Mouse (Mus musculus) granulocyte monocyte progenitor cell, adult 5-6 weeks (primary cell): ENCODE results near the gene Krt28. TPM values are rescaled to one million over a fixed set of nuclear protein-coding genes. Genes with fewer than 3 reads are reported as not detected.

ENCODE experiments used
- ATAC-seq: replicated peaks from 2 replicates; pipeline ENCODE4 v1.8.0; 2016; ENCODE audit warnings: mild to moderate bottlenecking, moderate TSS enrichment, inconsistent platforms; ENCODE audit not compliant: poor library complexity, severe bottlenecking
- total RNA-seq, 2 experiments: library from RNA; stranded (forward) in 1 of 2; stranded (reverse) in 1 of 2; fragments of 200-712, 200-1000 nt in 1 of 2; fragments of >200 nt in 1 of 2; fragmentation: Nextera tagmentation in 1 of 2; gene quantifications; 2 replicates each; pipeline ENCODE4 v1.2.3; 2014 to 2017

Gene Krt28
- total RNA-seq, 2 experiments from 2014 or later, result not detected

DNA sequence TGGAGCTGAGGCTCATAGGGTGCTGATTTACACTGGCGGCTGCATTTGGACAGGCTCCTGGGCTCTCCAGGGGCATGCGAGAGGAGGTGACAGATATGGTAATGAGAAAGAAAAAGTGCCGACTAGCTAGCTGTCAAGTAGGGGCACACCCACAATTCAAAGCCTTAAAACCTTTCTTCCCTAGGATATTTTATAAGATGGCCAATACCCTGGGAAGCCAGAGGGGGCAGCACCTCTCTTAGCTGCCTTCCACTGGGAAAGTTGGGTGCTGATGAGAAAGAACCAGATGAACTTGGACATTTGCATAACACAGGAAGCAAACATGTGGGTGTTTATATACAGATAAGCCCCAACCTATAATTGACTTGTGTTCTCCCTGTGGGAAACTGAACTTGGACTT lies 5.5 kb downstream of the Krt28 start:
- no peak for ATAC-seq

DNA sequence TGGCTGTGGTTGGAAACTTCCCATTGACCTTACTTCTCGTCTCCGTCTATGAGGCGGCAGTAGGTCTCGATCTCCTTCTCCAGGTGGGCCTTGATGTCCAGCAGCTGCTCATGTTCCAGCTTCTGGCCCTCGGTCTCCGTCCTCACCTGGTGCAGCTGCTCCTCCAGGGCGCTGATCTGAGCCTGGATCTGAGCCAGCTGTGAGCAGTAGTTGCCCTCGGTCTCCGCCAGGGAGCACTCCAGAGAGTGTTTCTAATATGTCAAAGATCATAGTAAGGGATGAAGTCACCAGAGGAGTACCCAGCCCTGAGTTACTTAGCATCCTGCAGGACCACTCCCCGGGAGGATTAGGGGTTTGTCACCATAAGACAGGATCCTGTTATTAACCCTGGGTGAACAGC lies 7.9 kb downstream of the Krt28 start:
- 0 out of 2 replicates have a peak, but pooled peaks have one; percentile 25 for ATAC-seq

DNA sequence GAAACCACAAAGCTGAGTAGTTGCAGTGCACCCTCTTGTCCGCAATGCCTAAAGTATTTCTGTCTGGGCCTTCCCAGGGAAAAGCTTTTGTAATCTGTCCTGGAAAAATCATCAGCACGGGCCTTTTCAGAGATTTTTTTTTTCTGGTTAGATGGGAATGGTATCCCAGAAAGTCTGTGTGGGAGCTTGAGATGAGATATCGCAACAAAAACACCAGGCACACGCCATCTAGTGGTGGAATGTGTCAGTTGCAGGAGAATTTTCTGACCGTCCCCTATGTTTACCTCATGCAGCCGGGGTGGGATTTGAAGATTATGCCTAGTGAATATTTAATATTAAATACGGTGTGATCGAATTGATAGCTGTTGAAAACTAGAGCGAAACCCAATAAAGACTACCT lies 10.3 kb downstream of the Krt28 start:
- ATAC-seq, result peak; percentile 44; the same call in 1 of the 2 replicates

DNA sequence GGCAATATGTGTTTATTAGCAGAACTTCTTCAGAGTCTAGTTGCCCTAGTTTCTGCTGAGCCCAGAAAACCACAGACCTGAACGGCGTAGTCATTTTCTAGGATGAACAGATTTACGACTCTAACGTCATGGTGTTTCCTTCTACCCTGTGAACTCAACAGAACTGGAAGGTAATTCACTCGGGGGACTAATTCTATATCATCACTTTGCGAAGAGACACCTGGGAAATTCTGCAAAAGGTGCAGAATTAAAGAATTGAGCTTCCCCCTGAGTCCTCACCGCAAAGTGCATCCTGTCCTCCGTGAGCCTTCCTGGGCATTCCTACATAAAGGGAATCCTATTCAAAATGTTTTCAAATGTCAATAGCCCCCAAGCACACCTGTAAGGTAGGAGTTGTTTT lies 13.3 kb downstream of the Krt28 start:
- no peak for ATAC-seq

DNA sequence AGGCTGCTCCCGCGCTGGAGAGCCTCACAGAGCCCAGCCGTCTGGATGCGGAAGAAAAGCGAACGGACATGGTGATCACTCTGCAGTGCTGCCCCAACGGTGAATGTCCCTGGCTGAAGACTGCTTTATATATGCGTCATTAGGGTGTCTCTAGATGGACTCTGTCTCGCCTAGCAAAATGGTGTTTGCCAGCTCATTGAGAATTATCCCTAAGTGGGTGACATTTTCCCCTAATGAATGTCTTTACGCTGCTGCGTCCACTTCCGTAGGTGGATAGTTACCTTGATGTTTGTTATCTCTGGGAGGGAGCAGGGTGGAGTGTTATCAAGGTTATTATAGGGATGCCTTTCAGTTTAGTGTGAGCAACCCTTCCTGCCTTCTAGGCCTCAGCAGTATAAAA lies 23.7 kb downstream of the Krt28 start, which contains the start of gene Krt27:
TSS of gene Krt27 (minus strand) at position 101 of the 400 bp plus-strand sequence.
- no peak for ATAC-seq

DNA sequence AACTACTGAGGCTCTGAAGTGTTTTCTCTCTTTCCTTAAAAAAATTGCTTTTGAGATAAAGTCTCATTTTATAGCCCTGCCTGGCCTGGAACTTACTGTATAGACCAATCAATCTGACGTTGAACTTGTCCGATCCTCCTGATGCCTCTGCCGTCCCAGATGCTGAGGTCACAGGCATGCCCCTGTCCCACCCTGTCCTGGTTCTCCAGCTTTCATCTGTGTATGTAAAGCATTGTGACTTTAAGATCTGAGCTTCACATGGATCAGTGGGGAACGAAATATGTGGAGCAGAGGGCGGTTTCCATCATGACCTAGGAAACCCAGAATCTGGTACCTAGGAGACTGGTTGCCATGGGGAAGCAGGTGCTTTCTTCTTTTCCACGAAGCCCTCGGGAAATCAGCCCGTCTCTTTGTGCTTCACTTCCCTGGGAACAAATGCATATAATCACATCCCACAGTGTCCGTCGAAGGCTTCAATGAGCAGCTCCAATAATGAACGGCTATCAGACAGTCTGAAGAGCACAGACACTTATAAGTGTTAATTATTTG lies 35.3 kb downstream of the Krt28 start:
- no peak for ATAC-seq

DNA sequence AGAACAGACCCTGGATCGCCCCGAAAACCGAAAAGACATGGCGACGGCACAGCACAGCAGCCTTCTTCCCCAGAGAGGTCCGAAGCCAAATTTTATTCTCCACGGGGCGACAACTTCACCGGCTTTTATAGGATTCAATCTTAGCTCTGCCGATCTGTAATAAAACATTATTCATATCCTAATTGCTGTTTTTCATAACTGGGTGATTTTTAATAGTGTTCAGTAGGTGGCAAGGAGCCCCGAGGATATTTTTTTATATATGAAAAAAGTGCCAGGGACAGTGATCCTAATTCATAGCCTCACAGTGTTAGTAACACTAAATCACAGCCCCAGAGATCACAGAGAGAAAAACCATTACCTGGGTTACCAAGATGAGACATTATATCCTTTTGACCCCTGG lies 36.8 kb downstream of the Krt28 start, which contains the start of gene Krt26:
TSS of gene Krt26 (minus strand) at position 101 of the 400 bp plus-strand sequence.
- no peak for ATAC-seq

DNA sequence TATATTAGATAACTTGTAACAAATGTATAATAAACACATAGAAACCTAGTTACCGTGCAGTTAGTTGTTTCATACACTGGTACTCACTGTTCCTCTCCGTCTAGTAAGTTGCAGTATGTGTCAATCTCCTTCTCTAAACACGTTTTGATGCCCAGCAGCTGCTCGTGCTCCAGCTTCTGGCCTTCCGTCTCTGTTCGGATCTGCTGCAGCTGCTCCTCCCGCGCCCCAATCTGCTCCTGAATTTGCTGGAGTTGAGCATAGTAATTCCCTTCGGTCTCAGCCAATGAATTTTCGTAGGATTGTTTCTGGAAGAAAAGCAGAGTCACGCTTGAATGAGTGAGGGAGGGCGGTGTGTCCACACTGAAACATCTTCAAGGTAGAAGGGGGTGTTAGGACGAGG lies 41.3 kb downstream of the Krt28 start:
- no peak for ATAC-seq

DNA sequence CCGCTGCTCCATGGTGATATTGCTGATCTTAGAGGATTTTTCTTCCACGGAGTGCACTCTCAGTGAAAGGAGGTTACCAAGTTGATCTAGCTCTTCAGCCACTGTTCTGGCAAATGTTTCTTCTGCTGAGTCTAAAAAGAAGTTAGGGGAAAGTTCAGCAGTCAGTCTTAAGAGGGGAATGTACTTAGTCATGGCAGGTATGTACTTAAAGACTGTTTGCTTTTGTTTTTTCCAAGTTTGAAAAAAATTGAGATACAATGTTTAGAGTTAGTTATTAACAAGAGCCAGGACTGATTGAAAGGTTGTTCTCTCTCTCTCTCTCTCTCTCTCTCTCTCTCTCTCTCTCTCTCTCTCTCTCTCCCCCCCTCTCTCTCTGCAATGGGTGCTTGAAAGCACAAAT lies 45.0 kb downstream of the Krt28 start:
- ATAC-seq, result no peak

DNA sequence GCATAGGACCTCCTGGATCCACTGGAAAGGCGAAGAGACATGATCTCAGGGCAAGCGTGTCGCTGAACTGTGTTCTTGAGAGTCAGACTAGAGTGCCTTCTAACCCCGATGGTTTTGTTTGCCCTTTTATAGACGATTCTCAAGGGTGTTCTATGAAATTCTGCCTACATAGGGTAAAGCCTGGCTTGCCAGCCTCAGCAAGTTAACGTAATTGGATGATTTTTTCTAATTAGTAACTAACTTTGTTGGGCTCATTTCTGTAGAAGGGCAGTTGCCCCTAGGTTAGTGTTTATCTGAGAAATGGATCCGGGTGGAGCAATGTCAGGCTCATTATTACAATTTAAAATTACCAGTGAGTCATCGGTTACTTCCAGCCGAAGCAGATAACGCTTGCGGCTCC lies 51.9 kb downstream of the Krt28 start, which contains the start of gene Krt25:
TSS of gene Krt25 (minus strand) at position 101 of the 400 bp plus-strand sequence.
- ATAC-seq, result no peak

DNA sequence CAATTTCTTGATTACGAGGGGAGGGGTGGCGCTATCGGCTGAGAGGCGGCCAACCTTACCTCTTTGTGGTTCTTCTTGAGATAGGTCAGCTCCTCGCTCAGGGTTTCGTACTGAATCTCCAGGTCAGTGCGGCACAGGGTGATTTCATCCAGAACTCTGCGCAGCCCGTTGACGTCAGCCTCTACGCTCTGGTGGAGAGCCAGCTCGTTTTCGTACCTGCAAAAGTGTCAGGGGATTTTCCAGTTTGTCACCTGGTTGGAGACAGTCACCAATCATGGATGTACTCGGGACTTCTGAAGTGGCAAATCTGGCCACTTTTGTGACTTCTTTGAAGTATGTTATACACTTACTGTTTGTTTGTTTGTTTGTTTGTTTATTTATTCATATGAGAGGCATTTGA lies 53.6 kb downstream of the Krt28 start:
- ATAC-seq, result no peak

DNA sequence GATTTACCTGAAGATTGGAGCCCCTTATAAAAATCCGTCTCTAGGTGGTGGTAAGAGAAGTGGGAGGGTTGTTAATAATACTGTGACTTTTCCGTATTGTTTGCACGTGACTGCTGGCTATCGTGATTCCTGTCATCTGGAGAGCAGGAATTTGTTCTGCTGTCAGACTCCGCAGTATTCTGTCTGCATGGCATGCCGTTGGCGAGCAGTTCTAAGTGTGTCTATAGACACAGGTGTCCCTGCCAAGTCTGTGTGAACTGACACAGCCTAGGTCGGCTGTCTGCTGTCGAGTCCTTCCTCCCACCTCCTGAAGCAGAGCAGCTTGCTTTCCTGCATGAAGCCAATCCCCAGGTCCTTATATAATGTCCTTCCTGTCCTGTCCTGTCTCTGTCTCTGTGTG lies 55.6 kb downstream of the Krt28 start:
- ATAC-seq, result no peak

DNA sequence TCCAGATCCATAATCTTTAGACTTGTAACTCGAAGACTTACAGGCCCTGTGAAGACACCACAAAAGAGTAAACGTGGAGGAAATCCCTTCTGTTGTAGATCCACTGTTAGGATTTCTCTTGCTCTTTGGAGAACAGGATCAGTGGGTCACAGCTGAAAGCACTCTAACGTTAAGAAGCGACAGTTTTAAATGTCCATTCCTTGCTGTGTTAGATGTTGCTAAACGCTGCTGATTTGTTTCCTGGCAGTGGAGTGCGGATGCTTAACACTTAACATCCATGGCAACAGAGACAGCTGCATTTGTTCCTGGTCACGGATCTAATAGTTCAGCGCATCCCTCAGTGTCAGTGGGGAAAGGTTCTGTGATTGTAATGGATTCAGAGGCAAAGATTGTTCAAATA lies 58.2 kb downstream of the Krt28 start:
- ATAC-seq, result no peak

Other genes starting within 250 kb of the Krt28 start
- not detected in 2 replicates for gene Ccr7, start 219.8 kb downstream of the Krt28 start, total RNA-seq (2014; fragmentation: Nextera tagmentation)
- 0.34 TPM in 1 of 2 replicates, not detected in the other for gene Ccr7, start 219.8 kb downstream of the Krt28 start, total RNA-seq (2017)
- 91.7 and 118 TPM in 2 replicates for gene Smarce1, start 143.9 kb downstream of the Krt28 start, total RNA-seq (2014; fragmentation: Nextera tagmentation)
- gene Smarce1, start 143.9 kb downstream of the Krt28 start, total RNA-seq (2017), result 256 and 293 TPM in 2 replicates
- not detected in 2 replicates for gene Krt222, start 130.8 kb downstream of the Krt28 start, total RNA-seq (2014; fragmentation: Nextera tagmentation)
- not detected in 2 replicates for gene Krt222, start 130.8 kb downstream of the Krt28 start, total RNA-seq (2017)
- not detected in 2 replicates for gene Krt24, start 89.6 kb downstream of the Krt28 start, total RNA-seq (2014; fragmentation: Nextera tagmentation)
- not detected in 2 replicates for gene Krt24, start 89.6 kb downstream of the Krt28 start, total RNA-seq (2017)
- not detected in 2 replicates for gene Krt25, start 52.0 kb downstream of the Krt28 start, total RNA-seq (2014; fragmentation: Nextera tagmentation)
- gene Krt25, start 52.0 kb downstream of the Krt28 start, total RNA-seq (2017), result not detected in 2 replicates
- not detected in 2 replicates for gene Krt26, start 36.9 kb downstream of the Krt28 start, total RNA-seq (2014; fragmentation: Nextera tagmentation)
- not detected in 2 replicates for gene Krt26, start 36.9 kb downstream of the Krt28 start, total RNA-seq (2017)
- not detected in 2 replicates for gene Krt27, start 23.8 kb downstream of the Krt28 start, total RNA-seq (2014; fragmentation: Nextera tagmentation)
- gene Krt27, start 23.8 kb downstream of the Krt28 start, total RNA-seq (2017), result not detected in 2 replicates
- 1.7 and 7.5 TPM in 2 replicates for gene Krt10, start 14.5 kb upstream of the Krt28 start, total RNA-seq (2014; fragmentation: Nextera tagmentation)
- gene Krt10, start 14.5 kb upstream of the Krt28 start, total RNA-seq (2017), result 0.39 TPM in 1 of 2 replicates, not detected in the other
- not detected in 2 replicates for gene Krt12, start 47.4 kb upstream of the Krt28 start, total RNA-seq (2014; fragmentation: Nextera tagmentation)
- not detected in 2 replicates for gene Krt12, start 47.4 kb upstream of the Krt28 start, total RNA-seq (2017)
- gene Krt20, start 63.2 kb upstream of the Krt28 start, total RNA-seq (2014; fragmentation: Nextera tagmentation), result not detected in 2 replicates
- gene Krt20, start 63.2 kb upstream of the Krt28 start, total RNA-seq (2017), result not detected in 2 replicates
- gene Krt23, start 118.2 kb upstream of the Krt28 start, total RNA-seq (2014; fragmentation: Nextera tagmentation), result not detected in 2 replicates
- not detected in 2 replicates for gene Krt23, start 118.2 kb upstream of the Krt28 start, total RNA-seq (2017)
- not detected in 2 replicates for gene Krt39, start 146.4 kb upstream of the Krt28 start, total RNA-seq (2014; fragmentation: Nextera tagmentation)
- not detected in 2 replicates for gene Krt39, start 146.4 kb upstream of the Krt28 start, total RNA-seq (2017)
- not detected in 2 replicates for gene Krt40, start 168.3 kb upstream of the Krt28 start, total RNA-seq (2014; fragmentation: Nextera tagmentation)
- not detected in 2 replicates for gene Krt40, start 168.3 kb upstream of the Krt28 start, total RNA-seq (2017)
- not detected in 2 replicates for gene Krtap3-3, start 176.0 kb upstream of the Krt28 start, total RNA-seq (2014; fragmentation: Nextera tagmentation)
- not detected in 2 replicates for gene Krtap3-3, start 176.0 kb upstream of the Krt28 start, total RNA-seq (2017)
- gene Krtap3-2, start 181.9 kb upstream of the Krt28 start, total RNA-seq (2014; fragmentation: Nextera tagmentation), result not detected in 2 replicates
- gene Krtap3-2, start 181.9 kb upstream of the Krt28 start, total RNA-seq (2017), result not detected in 2 replicates
- gene Gm11939, start 184.6 kb upstream of the Krt28 start, total RNA-seq (2014; fragmentation: Nextera tagmentation), result not detected in 2 replicates
- not detected in 2 replicates for gene Gm11939, start 184.6 kb upstream of the Krt28 start, total RNA-seq (2017)
- gene Krtap3-1, start 191.7 kb upstream of the Krt28 start, total RNA-seq (2014; fragmentation: Nextera tagmentation), result not detected in 2 replicates
- not detected in 2 replicates for gene Krtap3-1, start 191.7 kb upstream of the Krt28 start, total RNA-seq (2017)
- gene Krtap1-5, start 206.1 kb upstream of the Krt28 start, total RNA-seq (2014; fragmentation: Nextera tagmentation), result not detected in 2 replicates
- not detected in 2 replicates for gene Krtap1-5, start 206.1 kb upstream of the Krt28 start, total RNA-seq (2017)
- gene Krtap1-4, start 208.8 kb upstream of the Krt28 start, total RNA-seq (2014; fragmentation: Nextera tagmentation), result not detected in 2 replicates
- not detected in 2 replicates for gene Krtap1-4, start 208.8 kb upstream of the Krt28 start, total RNA-seq (2017)
- not detected in 2 replicates for gene Krtap1-3, start 216.4 kb upstream of the Krt28 start, total RNA-seq (2014; fragmentation: Nextera tagmentation)
- not detected in 2 replicates for gene Krtap1-3, start 216.4 kb upstream of the Krt28 start, total RNA-seq (2017)
- gene Krtap9-3, start 223.2 kb upstream of the Krt28 start, total RNA-seq (2014; fragmentation: Nextera tagmentation), result not detected in 2 replicates
- gene Krtap9-3, start 223.2 kb upstream of the Krt28 start, total RNA-seq (2017), result not detected in 2 replicates
- gene Gm11938, start 228.4 kb upstream of the Krt28 start, total RNA-seq (2014; fragmentation: Nextera tagmentation), result not detected in 2 replicates
- not detected in 2 replicates for gene Gm11938, start 228.4 kb upstream of the Krt28 start, total RNA-seq (2017)
- gene Gm11937, start 235.3 kb upstream of the Krt28 start, total RNA-seq (2014; fragmentation: Nextera tagmentation), result not detected in 2 replicates
- gene Gm11937, start 235.3 kb upstream of the Krt28 start, total RNA-seq (2017), result not detected in 2 replicates
- not detected in 2 replicates for gene Krtap2-4, start 239.9 kb upstream of the Krt28 start, total RNA-seq (2014; fragmentation: Nextera tagmentation)
- not detected in 2 replicates for gene Krtap2-4, start 239.9 kb upstream of the Krt28 start, total RNA-seq (2017)
- gene Gm11562, start 245.5 kb upstream of the Krt28 start, total RNA-seq (2014; fragmentation: Nextera tagmentation), result not detected in 2 replicates
- gene Gm11562, start 245.5 kb upstream of the Krt28 start, total RNA-seq (2017), result not detected in 2 replicates